Mouse (Mus musculus): ENCODE measurements around the gene Kif18b. TPM values are rescaled to one million over a fixed set of nuclear protein-coding genes. Genes with fewer than 3 reads are reported as not detected.

Gene Kif18b
- polyA plus RNA-seq, 1 experiment from 2014 or later, result 8.9 TPM

- ATAC-seq, result no peak
- no peak overlapping the region for H3K4me2 ChIP-seq (replicated peaks)
- no peak overlapping the region for H3K9ac ChIP-seq
- no peaks in the 10 kb centered on the region for H3K9me3 ChIP-seq
- 95% methylated on average over 8 of the region's 8 CpGs for WGBS
- H3K27ac ChIP-seq, result no peak overlapping the region
- no peaks in the 10 kb centered on the region for H3K4me1 ChIP-seq (replicated peaks)
- peaks cover 49% of the 10 kb centered on the region for H3K36me3 ChIP-seq
- no peaks in the 10 kb centered on the region for H3K27me3 ChIP-seq (replicated peaks)
- H3K4me3 ChIP-seq (replicated peaks), result no peak overlapping the region
Observed at GRCm38 (mm10) chr11:102859933-102860332, 65.0 kb downstream of the Kif18b start.

DNA sequence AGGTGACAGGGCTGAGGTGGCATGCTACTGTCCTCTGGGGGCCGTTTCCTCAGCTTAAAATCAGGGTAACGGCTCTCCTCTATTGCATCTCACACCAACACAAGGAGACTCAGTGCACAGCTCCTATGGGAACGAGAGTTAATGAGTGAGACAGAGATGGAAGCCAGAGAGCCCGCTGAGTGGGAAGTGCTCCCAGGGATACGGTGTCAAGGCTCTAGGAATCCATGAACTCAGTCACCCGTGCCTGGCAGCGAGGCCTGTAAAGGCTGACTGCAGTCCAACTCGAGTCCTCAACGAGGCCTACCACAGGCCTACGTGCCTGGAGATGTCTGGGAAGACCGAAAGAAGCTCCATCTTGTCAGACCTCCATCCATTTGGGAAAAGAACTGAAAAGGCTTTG, 66.0 kb downstream of the Kif18b start:
- H3K4me1 ChIP-seq (replicated peaks), result no peaks in the 10 kb centered on the region
- H3K4me2 ChIP-seq (replicated peaks), result no peak overlapping the region
- peaks cover 53% of the 10 kb centered on the region for H3K36me3 ChIP-seq
- no peak overlapping the region for H3K4me3 ChIP-seq (replicated peaks)
- WGBS, result 94% methylated on average over 11 of the region's 11 CpGs
- no peak overlapping the region for H3K9ac ChIP-seq
- H3K27me3 ChIP-seq (replicated peaks), result no peaks in the 10 kb centered on the region
- no peak overlapping the region for H3K27ac ChIP-seq
- no peak for ATAC-seq
- no peaks in the 10 kb centered on the region for H3K9me3 ChIP-seq

DNA sequence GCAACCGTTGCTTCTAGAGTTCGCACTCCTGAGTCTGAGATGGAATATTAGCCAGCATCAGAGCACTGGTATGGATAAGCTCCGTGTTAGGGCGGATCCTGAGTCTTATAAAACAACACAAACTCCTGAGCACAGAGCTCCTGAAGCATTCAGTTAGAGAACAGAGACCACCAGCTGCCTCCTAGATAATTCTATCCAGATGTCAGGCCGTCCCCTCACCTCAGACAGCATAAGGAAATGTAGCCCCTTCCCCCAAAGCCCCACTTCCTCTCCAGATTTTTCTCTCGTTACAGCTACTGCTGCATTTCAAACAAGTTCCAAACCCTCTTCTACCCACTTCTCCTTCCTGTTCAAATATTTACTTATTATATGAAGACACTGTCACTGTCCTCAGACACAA, 69.0 kb downstream of the Kif18b start:
- no peak overlapping the region for H3K4me2 ChIP-seq (replicated peaks)
- H3K9me3 ChIP-seq, result no peaks in the 10 kb centered on the region
- 81% methylated on average over 6 of the region's 6 CpGs for WGBS
- no peak overlapping the region for H3K27ac ChIP-seq
- H3K9ac ChIP-seq, result no peak overlapping the region
- H3K4me3 ChIP-seq (replicated peaks), result no peak overlapping the region
- H3K36me3 ChIP-seq, result peaks cover 43% of the 10 kb centered on the region
- ATAC-seq, result no peak
- no peaks in the 10 kb centered on the region for H3K4me1 ChIP-seq (replicated peaks)
- H3K27me3 ChIP-seq (replicated peaks), result no peaks in the 10 kb centered on the region

Other genes with a start within 250 kb of the Kif18b start
- 40.0 and 46.7 TPM in 2 replicates for gene Ccdc43, start 227.3 kb downstream of the Kif18b start, polyA plus RNA-seq (2015; fragmentation: Nextera tagmentation; extraction: Ambion mirVana)
- gene Adam11, start 163.7 kb downstream of the Kif18b start, polyA plus RNA-seq (2015; fragmentation: Nextera tagmentation; extraction: Ambion mirVana), result 3.9 and 4.6 TPM in 2 replicates
- gene Gjc1, start 105.4 kb downstream of the Kif18b start, polyA plus RNA-seq (2015; fragmentation: Nextera tagmentation; extraction: Ambion mirVana), result 33.8 and 38.6 TPM in 2 replicates
- 0.55 TPM in 1 of 2 replicates, not detected in the other for gene Higd1b, start 89.3 kb downstream of the Kif18b start, polyA plus RNA-seq (2015; fragmentation: Nextera tagmentation; extraction: Ambion mirVana)
- gene Eftud2, start 44.1 kb downstream of the Kif18b start, polyA plus RNA-seq (2015; fragmentation: Nextera tagmentation; extraction: Ambion mirVana), result 155 and 156 TPM in 2 replicates
- 0.45 and 0.78 TPM in 2 replicates for gene Ccdc103, start 43.9 kb downstream of the Kif18b start, polyA plus RNA-seq (2015; fragmentation: Nextera tagmentation; extraction: Ambion mirVana)
- gene Fam187a, start 40.0 kb downstream of the Kif18b start, polyA plus RNA-seq (2015; fragmentation: Nextera tagmentation; extraction: Ambion mirVana), result not detected in 2 replicates
- gene Gfap, start 24.2 kb downstream of the Kif18b start, polyA plus RNA-seq (2015; fragmentation: Nextera tagmentation; extraction: Ambion mirVana), result 0.20 and 0.36 TPM in 2 replicates
- 4.2 and 4.4 TPM in 2 replicates for gene C1ql1, start 21.6 kb upstream of the Kif18b start, polyA plus RNA-seq (2015; fragmentation: Nextera tagmentation; extraction: Ambion mirVana)
- 60.0 and 66.6 TPM in 2 replicates for gene Nmt1, start 103.1 kb upstream of the Kif18b start, polyA plus RNA-seq (2015; fragmentation: Nextera tagmentation; extraction: Ambion mirVana)
- gene Dcakd, start 103.2 kb upstream of the Kif18b start, polyA plus RNA-seq (2015; fragmentation: Nextera tagmentation; extraction: Ambion mirVana), result 101 and 105 TPM in 2 replicates
- 1.8 and 2.0 TPM in 2 replicates for gene Plcd3, start 176.5 kb upstream of the Kif18b start, polyA plus RNA-seq (2015; fragmentation: Nextera tagmentation; extraction: Ambion mirVana)
- 17.4 and 22.0 TPM in 2 replicates for gene Acbd4, start 176.6 kb upstream of the Kif18b start, polyA plus RNA-seq (2015; fragmentation: Nextera tagmentation; extraction: Ambion mirVana)
- 4.1 and 4.7 TPM in 2 replicates for gene Hexim1, start 191.1 kb upstream of the Kif18b start, polyA plus RNA-seq (2015; fragmentation: Nextera tagmentation; extraction: Ambion mirVana)
- gene Hexim2, start 207.3 kb upstream of the Kif18b start, polyA plus RNA-seq (2015; fragmentation: Nextera tagmentation; extraction: Ambion mirVana), result 7.9 and 8.8 TPM in 2 replicates
- 2.0 and 2.2 TPM in 2 replicates for gene Fmnl1, start 246.0 kb upstream of the Kif18b start, polyA plus RNA-seq (2015; fragmentation: Nextera tagmentation; extraction: Ambion mirVana)